Mouse (Mus musculus) urinary bladder, postnatal 25 days (tissue): Measurements from ENCODE around the gene Ssu72.

Experiments used
- DNase-seq: peaks from one replicate; pipeline ENCODE4 v3.0.0; 2022; ENCODE audit warnings: low spot score

Ssu72 gene

GRCm38 (mm10) chr4:155746575-155747490, 42.2 kb downstream of the Ssu72 start:
- no peak for DNase-seq

GRCm38 (mm10) chr4:155757011-155757410, 52.4 kb downstream of the Ssu72 start:
- no peak for DNase-seq

DNA sequence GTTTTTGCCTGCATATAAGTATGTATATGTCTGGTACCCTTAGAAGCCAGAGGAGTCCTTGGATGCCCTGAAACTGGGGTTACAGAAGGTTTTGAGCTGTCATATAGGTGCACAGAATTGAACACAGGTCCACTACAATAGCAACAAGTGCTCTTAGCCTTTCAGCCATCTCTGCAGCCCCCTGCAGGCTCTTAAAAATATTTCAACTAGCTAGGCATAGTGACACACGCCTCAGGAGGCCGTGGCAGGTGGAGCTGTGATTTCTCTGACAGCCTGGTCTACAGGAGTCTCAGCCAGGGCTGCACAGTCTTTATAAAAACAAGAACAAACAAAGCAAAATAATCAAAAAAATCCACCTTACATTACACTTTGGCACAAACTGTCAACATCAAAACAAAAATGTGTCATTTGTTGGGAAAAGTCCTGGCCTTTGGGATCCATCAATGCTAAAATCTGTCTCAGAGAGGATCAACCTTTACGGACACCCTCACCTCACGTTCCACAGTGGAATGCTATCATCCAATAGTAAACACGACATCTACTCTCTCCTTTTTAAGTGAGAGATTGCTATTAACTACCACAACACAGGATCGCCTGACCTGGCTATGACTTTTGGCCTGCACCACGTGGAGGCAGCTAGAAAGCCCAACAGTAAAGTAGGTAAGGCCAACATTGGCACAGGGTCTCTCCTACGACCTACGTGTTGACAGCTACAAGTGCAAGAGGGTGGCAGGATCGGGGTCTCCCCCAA, 55.4 kb downstream of the Ssu72 start:
- no peak for DNase-seq

- peak; percentile 95 for DNase-seq
Measured at GRCm38 (mm10) chr4:155760613-155761355, 56.2 kb downstream of the Ssu72 start, which contains the start of gene Atad3a. Gene Atad3a, minus strand, starts transcription at chr4:155761093.

DNA sequence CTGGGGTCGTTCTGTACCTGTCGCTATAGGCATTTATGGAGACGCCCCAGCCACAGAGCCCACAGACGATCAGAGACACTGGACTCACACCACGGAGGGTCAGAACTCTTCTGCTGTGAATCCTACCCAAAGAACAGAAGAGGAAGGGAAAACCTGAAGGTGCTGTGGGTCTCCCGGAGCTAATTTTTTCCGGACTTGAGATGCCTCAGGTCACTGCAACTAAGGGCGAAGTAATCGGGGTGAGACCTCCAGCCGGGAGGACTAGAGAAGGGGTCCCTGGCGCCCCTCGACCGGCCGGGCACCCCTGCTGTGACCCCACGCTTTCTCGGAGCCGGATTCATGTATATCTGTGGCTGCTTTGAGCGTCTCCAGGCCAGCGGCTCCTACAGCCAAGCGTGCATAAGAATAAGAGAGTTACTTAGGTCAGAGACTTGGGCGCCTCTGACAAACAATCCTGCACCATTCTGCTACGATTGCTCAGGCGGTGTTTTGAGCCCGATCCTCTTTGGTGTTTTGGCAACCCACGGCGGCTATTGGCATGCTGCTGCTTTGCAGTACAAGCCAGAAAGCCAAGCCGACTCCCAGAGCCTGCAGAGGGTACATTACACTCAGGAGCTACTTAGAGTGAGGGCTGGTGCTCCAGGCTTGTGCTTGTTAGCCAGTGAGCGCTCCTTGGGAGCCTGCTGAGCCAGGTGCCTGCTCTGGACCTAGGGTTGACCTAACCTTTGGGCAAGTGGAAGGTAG, 56.9 kb downstream of the Ssu72 start:
- no peak for DNase-seq

GRCm38 (mm10) chr4:155762357-155762756, 57.8 kb downstream of the Ssu72 start:
- no peak for DNase-seq

- DNase-seq = no peak
Measured at GRCm38 (mm10) chr4:155769496-155769879, 64.9 kb downstream of the Ssu72 start.

DNA sequence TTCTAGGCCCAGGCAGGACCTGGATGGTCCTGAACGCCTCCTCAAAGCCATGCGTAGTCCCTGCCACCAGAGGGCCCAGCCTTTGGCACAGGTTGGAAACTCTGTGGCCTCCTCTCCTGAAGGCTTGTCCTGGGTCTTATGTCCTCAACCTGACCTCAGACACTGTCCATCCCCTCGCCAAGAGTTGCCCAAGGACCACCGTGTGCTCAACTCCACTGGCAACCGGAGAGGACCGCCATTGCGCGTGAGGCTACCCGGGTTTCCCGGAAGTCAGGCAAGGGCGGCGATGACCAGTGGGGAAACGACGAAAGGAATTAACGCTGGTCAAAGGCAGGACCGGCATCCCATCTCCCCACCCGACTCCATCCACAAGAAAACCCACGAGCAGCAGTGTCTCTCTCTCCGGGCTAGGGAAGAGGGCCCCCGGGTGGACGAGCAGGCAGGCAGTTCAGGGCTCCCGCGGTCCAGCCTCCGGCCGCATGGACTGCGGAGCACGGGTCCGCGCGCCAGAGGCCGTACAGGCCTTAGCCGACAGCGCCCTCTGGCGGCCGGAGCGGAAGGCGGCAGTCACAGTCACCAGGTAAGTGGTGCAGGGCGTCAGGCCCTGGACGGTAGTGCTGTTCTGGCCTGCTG, 65.4 kb downstream of the Ssu72 start:
- DNase-seq = peak; percentile 93

GRCm38 (mm10) chr4:155770626-155771025, 66.0 kb downstream of the Ssu72 start:
- no peak for DNase-seq

DNA sequence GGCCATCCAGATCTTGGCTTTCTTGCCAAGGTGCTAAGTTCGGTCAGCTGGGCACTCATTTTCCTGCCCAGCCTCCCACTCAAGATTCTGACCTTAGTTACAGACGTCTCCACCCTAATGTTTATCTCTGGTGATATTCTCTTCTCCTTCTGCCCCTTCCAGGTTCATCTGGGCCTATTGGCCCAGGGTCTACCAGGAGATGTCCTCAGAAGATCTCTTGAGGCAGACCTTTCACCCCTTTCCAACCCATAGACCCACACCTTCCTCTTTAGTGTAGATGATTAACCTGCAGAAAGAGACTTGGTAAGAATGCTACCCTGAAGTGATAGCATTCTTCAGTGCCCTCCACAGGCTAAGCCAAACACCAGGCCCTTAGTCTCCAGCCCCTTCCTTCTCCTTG, 67.1 kb downstream of the Ssu72 start:
- DNase-seq = no peak

DNA sequence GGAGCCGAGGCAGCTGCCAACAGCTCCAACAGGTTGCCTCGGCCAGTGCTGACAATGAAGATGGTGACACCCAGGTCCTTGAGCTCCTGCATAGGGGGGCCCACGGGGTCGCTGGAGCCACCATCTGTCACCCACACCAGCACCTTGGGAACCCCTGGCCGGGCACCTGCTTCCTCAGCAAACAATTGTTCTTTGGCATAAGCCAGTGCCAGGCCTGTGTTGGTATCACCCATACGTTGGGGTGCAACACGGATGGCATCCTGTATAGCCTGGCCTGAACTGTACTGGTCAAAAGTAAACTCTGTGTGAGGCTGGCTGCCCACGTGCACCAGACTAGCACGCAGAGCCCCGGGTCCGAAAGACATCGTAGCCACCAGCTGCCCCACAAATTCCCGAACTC, 68.2 kb downstream of the Ssu72 start:
- no peak for DNase-seq

- no peak for DNase-seq
Measured at GRCm38 (mm10) chr4:155773335-155774078, 68.9 kb downstream of the Ssu72 start.

DNA sequence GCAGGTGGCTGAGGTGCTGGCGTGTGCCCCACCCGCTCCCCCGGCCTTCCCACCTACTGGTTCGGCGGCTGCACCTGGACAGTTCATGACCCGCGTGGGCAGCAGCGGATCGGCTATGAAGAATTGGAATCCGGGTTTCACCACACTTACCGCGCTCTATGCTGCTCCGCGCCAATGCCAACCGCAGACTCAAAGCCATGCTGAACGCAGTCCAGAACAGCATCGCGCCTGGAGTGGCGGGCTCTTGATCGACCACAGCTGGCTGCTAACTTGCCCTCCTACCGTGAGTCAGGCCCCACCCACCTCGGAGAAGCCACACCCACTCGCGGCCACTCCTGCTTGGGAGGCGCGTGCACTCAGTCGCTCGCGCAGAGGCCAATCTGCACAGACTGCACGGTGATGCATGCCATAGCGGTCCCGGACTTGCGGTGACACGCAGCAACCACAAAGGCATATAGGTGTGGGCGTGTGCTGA, 69.7 kb downstream of the Ssu72 start, which contains the start of gene Vwa1:
TSS of gene Vwa1 (minus strand) at position 419 of the 475 bp plus-strand sequence.
- peak; percentile 94 for DNase-seq

DNA sequence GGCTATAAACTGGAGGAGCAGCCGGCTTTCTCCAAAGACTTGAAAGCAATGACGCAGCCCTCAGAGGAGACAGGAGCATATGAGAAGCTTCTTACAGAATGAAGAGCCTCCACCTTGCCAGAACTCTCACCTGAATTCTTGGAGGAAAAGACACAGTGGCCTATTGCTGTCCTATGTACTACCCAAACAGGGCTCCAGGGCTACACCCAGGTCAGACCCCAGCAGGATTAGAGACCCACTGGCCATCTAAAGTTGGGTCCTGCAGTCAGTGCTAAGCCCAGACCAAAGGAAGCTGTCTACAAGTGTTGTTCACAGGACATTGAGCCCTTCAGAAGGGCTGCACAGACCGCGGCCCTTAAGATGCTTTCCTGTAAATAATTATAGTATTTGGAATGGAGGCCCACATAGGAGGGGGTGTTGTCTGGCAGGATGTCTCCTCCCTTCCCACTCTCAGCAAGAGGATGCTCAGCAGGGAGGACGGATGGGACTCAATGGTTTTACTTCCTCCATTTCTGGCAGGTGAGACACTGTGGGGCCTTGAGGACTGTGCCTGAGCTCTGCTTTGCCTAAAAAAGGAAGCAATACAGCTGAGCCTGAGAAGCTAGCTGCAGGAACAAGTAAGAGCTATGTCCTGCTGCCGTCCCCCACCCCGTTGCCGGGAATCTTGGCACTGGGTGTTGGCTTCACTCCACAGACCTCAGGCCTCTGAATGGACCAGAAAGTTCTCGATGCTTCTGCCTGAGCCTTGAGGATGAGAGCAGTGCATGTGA, 70.6 kb downstream of the Ssu72 start:
- no peak for DNase-seq

GRCm38 (mm10) chr4:155775855-155776254, 71.3 kb downstream of the Ssu72 start:
- DNase-seq = no peak

GRCm38 (mm10) chr4:155776704-155777335, 72.2 kb downstream of the Ssu72 start:
- no peak for DNase-seq

GRCm38 (mm10) chr4:155777816-155778215, 73.2 kb downstream of the Ssu72 start:
- DNase-seq = no peak

DNA sequence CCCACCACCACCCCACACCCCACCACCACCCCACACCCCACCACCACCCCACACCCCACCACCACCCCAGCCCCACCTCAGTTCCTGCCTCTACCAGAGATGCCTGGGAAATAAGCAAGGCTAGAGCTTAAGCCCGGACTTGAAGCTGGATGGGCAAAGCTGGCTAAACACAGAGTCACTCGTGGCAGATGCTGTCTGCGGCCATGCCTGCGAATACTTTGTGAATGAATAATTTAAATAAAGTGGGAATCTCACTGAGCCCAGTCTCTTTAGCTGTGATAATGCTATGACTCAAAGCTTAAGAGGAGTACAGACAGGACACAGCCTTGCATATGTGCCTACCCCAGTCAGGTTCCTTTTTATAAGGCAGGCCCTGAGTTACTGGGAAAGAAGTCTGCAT, 74.9 kb downstream of the Ssu72 start:
- no peak for DNase-seq

DNA sequence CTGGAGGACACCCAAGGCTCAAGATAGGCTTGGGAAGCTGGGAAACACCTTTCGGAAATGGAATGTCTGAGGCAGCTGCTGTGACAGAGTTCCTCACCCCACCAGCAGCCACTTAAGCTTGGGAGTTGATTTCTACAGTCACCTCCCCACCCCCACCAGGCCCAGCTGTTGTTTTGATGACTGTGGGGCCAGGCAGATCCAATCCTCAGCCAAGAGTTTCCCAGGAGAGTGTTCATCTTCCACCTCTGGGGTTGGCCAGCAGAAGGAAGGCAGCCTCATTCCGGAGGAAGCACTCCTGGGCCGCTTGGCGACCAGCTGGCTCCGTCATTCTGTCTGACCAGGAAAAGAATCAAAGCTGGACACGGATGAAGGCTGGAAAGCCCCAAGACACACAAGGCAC, 76.3 kb downstream of the Ssu72 start:
- no peak for DNase-seq
